Mouse (Mus musculus) forebrain, postnatal 0 days (tissue): ENCODE measurements at regions not wholly inside any gene's neighbourhood (a gene's known extent, or its start where the extent isn't known, plus 50 kb on each side); places are given as distances from the start of the nearest gene placed in this dataset.

Source experiments
- ATAC-seq: fragments of 200-750 bp; cut with Nextera tagmentation; 2 replicates; pipeline ENCODE4 v1.8.0; 2017; ENCODE audit warnings: mild to moderate bottlenecking, moderate library complexity
- DNase-seq: peaks from one replicate; pipeline ENCODE4 v3.0.0-alpha.2; 2015
- H3K27ac ChIP-seq: fragments of 300-500 bp; sonication (generic); 2 replicates; pipeline ENCODE4 v1.5.1; 2014; ENCODE audit warnings: low read depth, mild to moderate bottlenecking, antibody characterized with exemption, low read length, moderate library complexity, mixed read lengths
- H3K27me3 ChIP-seq: fragments of 300-500 bp; sonication (generic); 2 replicates; pipeline ENCODE4 v1.6.1; 2014; ENCODE audit warnings: mild to moderate bottlenecking, low read length, mixed read lengths; ENCODE audit not compliant: insufficient read depth
- H3K36me3 ChIP-seq: fragments of 300-500 bp; sonication (generic); 2 replicates; pipeline ENCODE4 v1.6.1; 2014; ENCODE audit warnings: mild to moderate bottlenecking, moderate library complexity; ENCODE audit not compliant: insufficient read depth
- H3K4me1 ChIP-seq: fragments of 300-500 bp; sonication (generic); 2 replicates; pipeline ENCODE4 v1.6.1; 2014; ENCODE audit warnings: antibody characterized with exemption; ENCODE audit not compliant: insufficient read depth
- H3K4me2 ChIP-seq: fragments of 300-500 bp; sonication (generic); 2 replicates; pipeline ENCODE4 v1.6.1; 2014; ENCODE audit warnings: low read depth, mild to moderate bottlenecking, moderate library complexity
- H3K4me3 ChIP-seq: fragments of 300-500 bp; sonication (generic); 2 replicates; pipeline ENCODE4 v1.5.1; 2014; ENCODE audit warnings: low read depth, low read length, mixed read lengths
- H3K9ac ChIP-seq: fragments of 300-500 bp; sonication (generic); 2 replicates; pipeline ENCODE4 v1.6.1; 2014; ENCODE audit warnings: mild to moderate bottlenecking
- H3K9me3 ChIP-seq: fragments of 300-500 bp; sonication (generic); 2 replicates; pipeline ENCODE4 v1.6.1; 2016; ENCODE audit warnings: low read length
- CTCF ChIP-seq: sonication (generic); IDR thresholded peaks from 2 replicates; pipeline ENCODE4 v1.5.1; 2016; ENCODE audit warnings: antibody characterized with exemption, control low read depth, low read depth
- WGBS: fragments of 180-500 bp; shearing (Covaris S2); extraction: QIAGEN DNeasy Blood & Tissue Kit; methylation state at CpG from one replicate; pipeline ENCODE4 v1.1.7; 2014; 5-methylcytosine and 5-hydroxymethylcytosine counted together

DNA sequence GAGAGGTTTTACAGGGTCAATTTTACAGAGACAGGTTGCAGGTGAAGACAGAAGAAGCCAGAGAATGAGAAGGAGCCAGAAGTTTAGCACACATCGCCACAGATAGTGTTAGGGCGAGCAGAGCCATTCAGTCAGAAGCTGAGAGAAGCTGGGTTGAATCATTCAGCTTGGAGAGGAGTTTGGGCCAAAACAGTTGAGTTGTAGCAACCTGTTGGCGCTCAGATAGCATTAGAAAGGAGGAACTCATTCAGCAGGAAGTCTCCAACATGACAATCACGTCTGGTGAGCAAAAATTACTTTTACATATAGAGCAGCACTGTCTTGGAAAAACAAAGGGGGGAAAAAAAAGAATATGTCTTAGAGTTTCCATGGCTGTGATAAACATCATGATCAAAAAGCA, 53.2 kb downstream of the Fam43a start:
- no peak overlapping the region for H3K27ac ChIP-seq
- no peaks in the 10 kb centered on the region for H3K4me1 ChIP-seq
- no peak overlapping the region for H3K4me3 ChIP-seq
- no peak for DNase-seq
- H3K4me2 ChIP-seq, result no peak overlapping the region
- no peaks in the 10 kb centered on the region for H3K27me3 ChIP-seq
- ATAC-seq, result no peak
- no peak overlapping the region for H3K9ac ChIP-seq
- TF ChIP-seq CTCF, result no peak
- 78% methylated on average over 4 of the region's 4 CpGs for WGBS
- H3K9me3 ChIP-seq, result peaks cover 6% of the 10 kb centered on the region; the same call in 1 of the 2 replicates
- H3K36me3 ChIP-seq, result no peaks in the 10 kb centered on the region

DNA sequence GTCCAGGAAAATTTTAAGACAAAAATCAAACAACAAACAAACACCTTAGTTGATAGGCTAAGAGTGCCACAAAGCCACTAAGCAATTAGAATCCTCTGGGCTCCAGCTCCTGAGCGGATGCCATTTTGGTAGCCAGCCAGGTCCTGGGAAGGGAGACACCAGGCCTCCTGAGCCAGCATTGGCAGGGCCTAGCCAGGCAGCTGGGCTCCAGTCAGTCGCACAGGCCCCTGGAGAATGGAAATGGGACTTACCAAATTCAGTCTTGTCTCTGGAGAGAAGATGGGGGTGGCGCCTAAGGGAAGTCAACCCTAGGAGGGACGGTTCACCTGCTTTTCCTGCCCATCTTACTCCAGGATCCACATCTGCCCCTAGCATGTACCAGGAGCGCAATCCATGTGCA, 54.3 kb downstream of the Fam43a start:
- peaks cover 6% of the 10 kb centered on the region; the same call in 1 of the 2 replicates for H3K9me3 ChIP-seq
- H3K27ac ChIP-seq, result 0 out of 2 replicates have a peak overlapping the region, but pooled peaks have one; percentile 15
- DNase-seq, result peak; percentile 74
- peak; percentile 74 for ATAC-seq
- H3K4me3 ChIP-seq, result no peak overlapping the region
- H3K4me2 ChIP-seq, result no peak overlapping the region
- no peak for TF ChIP-seq CTCF
- no peaks in the 10 kb centered on the region for H3K4me1 ChIP-seq
- H3K9ac ChIP-seq, result no peak overlapping the region
- no peaks in the 10 kb centered on the region for H3K36me3 ChIP-seq
- no peaks in the 10 kb centered on the region for H3K27me3 ChIP-seq
- 64% methylated on average over 5 of the region's 5 CpGs for WGBS

DNA sequence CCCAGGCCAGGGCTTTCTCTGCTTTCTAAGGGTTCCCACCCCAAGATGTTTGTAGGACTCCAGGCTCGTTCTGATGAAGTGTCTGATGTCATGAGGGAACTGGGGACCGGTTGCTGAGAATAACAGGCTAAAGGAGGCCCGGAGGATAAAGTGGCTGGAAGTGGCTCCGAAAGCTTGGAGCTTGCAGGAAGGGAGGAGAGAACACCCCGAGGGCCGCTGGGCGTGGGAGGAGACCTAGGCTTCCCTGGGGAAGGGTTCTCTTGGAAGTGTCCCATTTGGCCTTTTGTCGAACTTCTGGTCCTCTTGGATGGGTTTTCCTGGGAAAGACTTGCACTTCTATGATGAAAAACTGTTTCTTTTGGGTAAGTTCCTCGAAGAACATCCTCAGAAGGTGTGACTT, 54.7 kb downstream of the Fam43a start:
- Histone ChIP-seq H3K9me3 (peaks cover 3% of the 10 kb centered on the region; the same call in 1 of the 2 replicates), H3K36me3 (no peaks in the 10 kb centered on the region), H3K27me3 (no peaks in the 10 kb centered on the region), H3K4me1 (no peaks in the 10 kb centered on the region), H3K9ac (no peak overlapping the region), H3K27ac (no peak overlapping the region), H3K4me2 (no peak overlapping the region), H3K4me3 (no peak overlapping the region)
- no peak for ATAC-seq
- DNase-seq, result no peak
- TF ChIP-seq CTCF, result no peak
- WGBS, result 75% methylated on average over 9 of the region's 9 CpGs

- DNase-seq (no peak), ATAC-seq (peak; percentile 25)
- TF ChIP-seq CTCF, result no peak
- no peaks in the 10 kb centered on the region for H3K9me3 ChIP-seq
- 39% methylated on average over 5 of the region's 5 CpGs for WGBS
- H3K4me2 ChIP-seq, result no peak overlapping the region
- H3K4me1 ChIP-seq, result no peaks in the 10 kb centered on the region
- no peak overlapping the region for H3K4me3 ChIP-seq
- H3K36me3 ChIP-seq, result no peaks in the 10 kb centered on the region
- H3K9ac ChIP-seq, result no peak overlapping the region
- H3K27me3 ChIP-seq, result no peaks in the 10 kb centered on the region
- H3K27ac ChIP-seq, result no peak overlapping the region
These were observed 56.3 kb downstream of the Fam43a start for GRCm38 (mm10) chr16:30655798-30656221.

DNA sequence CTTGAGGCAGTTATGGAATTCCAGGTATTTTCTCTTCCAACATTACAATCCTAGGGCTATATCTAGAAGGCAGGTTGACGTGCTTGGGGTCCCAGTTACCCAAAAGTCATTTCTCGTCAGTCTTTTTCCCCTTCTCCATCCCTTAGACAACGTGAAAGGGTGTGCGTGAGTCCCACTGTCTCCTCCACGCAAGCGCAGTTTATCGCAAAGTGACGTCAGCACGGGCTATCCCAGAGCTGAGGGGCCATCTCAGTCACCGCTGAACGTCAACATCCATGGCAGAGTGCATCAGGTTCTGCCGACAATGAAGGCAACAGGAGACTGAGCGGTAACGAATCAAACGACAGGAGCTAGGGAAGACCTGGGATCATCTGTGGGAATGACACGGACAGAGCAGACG, 57.4 kb downstream of the Fam43a start:
- Histone ChIP-seq H3K9me3 (no peaks in the 10 kb centered on the region), H3K9ac (no peak overlapping the region), H3K4me2 (no peak overlapping the region), H3K27me3 (no peaks in the 10 kb centered on the region), H3K27ac (no peak overlapping the region), H3K36me3 (no peaks in the 10 kb centered on the region), H3K4me1 (0 out of 2 replicates have a peak, but pooled peaks cover 3% of the 10 kb centered on the region), H3K4me3 (no peak overlapping the region)
- 88% methylated on average over 17 of the region's 17 CpGs for WGBS
- no peak for TF ChIP-seq CTCF
- ATAC-seq (no peak), DNase-seq (no peak)

GRCm38 (mm10) chr16:30658921-30659320, 59.4 kb downstream of the Fam43a start:
- Histone ChIP-seq H3K9me3 (no peaks in the 10 kb centered on the region), H3K27ac (no peak overlapping the region), H3K4me3 (no peak overlapping the region), H3K4me1 (0 out of 2 replicates have a peak, but pooled peaks cover 3% of the 10 kb centered on the region), H3K4me2 (no peak overlapping the region), H3K36me3 (no peaks in the 10 kb centered on the region), H3K9ac (no peak overlapping the region), H3K27me3 (no peaks in the 10 kb centered on the region)
- DNase-seq (no peak), ATAC-seq (no peak)
- 64% methylated on average over 4 of the region's 4 CpGs for WGBS
- TF ChIP-seq CTCF, result no peak

GRCm38 (mm10) chr16:30661086-30661977, 61.8 kb downstream of the Fam43a start:
- no peak overlapping the region for H3K9ac ChIP-seq
- DNase-seq (no peak), ATAC-seq (no peak)
- H3K4me3 ChIP-seq, result no peak overlapping the region
- 0 out of 2 replicates have a peak, but pooled peaks cover 3% of the 10 kb centered on the region for H3K4me1 ChIP-seq
- 0 out of 2 replicates have a peak overlapping the region, but pooled peaks have one; percentile 4 for H3K27ac ChIP-seq
- H3K27me3 ChIP-seq, result no peaks in the 10 kb centered on the region
- H3K9me3 ChIP-seq, result no peaks in the 10 kb centered on the region
- no peak overlapping the region for H3K4me2 ChIP-seq
- H3K36me3 ChIP-seq, result no peaks in the 10 kb centered on the region
- 57% methylated on average over 16 of the region's 16 CpGs for WGBS
- TF ChIP-seq CTCF, result no peak
